ENCODE assay signal across 8 mouse cellular contexts in the genomic region with DNA sequence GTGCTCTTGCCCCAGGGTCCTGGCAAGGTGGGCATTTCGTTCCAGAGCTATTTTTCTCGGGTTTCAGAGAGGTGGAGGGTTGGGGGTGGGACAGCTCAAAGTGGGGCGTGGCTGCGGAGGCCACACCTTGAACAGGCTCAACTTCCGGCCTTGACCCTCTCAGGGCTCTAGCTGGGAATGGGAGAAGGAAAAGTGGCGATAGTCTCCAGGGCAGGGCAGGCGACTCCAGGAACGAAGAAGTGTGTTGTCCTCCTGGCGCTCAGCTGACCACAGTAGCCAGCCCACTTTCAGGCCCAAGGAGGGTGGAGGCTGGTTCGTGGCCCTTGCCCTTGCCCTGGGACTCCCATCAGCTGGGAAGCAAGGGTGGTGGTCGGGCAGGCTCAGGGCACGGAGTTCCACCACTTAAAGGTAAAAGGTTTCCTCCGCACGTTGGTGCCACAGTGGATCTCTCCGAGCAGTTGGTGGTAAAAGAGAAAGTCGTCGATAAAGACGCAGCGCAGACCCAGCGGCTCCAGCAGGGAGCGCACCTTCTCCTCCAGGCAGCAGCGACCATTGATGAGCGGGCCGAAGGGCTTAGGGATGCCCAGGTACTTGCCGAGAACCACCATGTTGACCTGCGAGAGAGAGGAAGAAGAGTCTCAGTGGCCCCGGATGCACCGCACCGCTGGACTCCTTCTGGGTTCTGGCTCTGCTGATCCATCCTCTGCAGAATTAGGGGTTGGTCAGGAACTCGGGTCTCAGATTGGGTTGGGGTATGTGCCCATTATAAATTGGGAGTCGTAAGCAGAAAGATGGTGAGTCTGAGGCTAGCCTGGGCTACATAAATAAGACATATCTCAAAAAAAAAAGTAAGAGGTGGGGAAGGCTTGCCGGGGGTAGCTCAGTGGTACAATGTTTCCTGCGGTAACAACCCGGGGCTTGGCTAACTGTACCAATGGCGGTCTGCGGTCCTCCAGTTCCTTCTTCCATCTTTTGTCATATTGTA. TPM values are rescaled to one million over a fixed set of nuclear protein-coding genes. Genes with fewer than 3 reads are reported as not detected.
DNase-seq lines count a peak whose midpoint lies in the region; ATAC-seq lines count a peak whose summit lies in the region.

No protein-coding gene starts in this region.

- peaks cover 36% of the 10 kb centered on the region for H3K4me1 ChIP-seq in embryonic facial prominence, embryonic 12.5 days

- no peaks in the 10 kb centered on the region for H3K36me3 ChIP-seq in embryonic facial prominence, embryonic 12.5 days

- H3K27me3 ChIP-seq in embryonic facial prominence, embryonic 12.5 days = no peaks in the 10 kb centered on the region

- H3K4me3 ChIP-seq in embryonic facial prominence, embryonic 12.5 days = peak overlapping the region; percentile 29

- intact Hi-C loops in heart, postnatal 14 days (cut with DNase I) = loop anchor here (5.0 kb wide), 1 partner anchor 143 kb away; no protein-coding TSS in a partner anchor

- WGBS in embryonic facial prominence, embryonic 12.5 days = 23% methylated on average over 36 of the region's 36 CpGs

- peak; percentile 31; the same call in 1 of the 2 replicates for ATAC-seq in embryonic facial prominence, embryonic 12.5 days (ENCODE audit: insufficient number of reproducible peaks, insufficient read depth, low FRiP score, low TSS enrichment)
- ATAC-seq in megakaryocyte, adult 5-6 weeks (ENCODE audit: poor library complexity, severe bottlenecking) = peak; percentile 77

- peak overlapping the region; percentile 58 for H3K4me2 ChIP-seq in embryonic facial prominence, embryonic 12.5 days (replicated peaks)

- H3K9me3 ChIP-seq in embryonic facial prominence, embryonic 12.5 days = no peaks in the 10 kb centered on the region

- peak; percentile 4 for DNase-seq in layer of hippocampus, adult 9-10 months (ENCODE audit: low spot score)
- no peak for DNase-seq in layer of hippocampus, postnatal 36 days
- DNase-seq in heart, postnatal 14 days = peak; percentile 26 to 45
- peak; percentile 56 to 78 for DNase-seq in kidney, postnatal 25 days
- DNase-seq in spleen, postnatal 14 days (ENCODE audit: low spot score in 2 of 2) = peak; percentile 17 to 34
- DNase-seq in left cerebral cortex, adult 18-20 months (ENCODE audit: low spot score in 2 of 2) = no peak

- 0 out of 2 replicates have a peak overlapping the region, but pooled peaks have one; percentile 12 for H3K9ac ChIP-seq in embryonic facial prominence, embryonic 12.5 days

- no peak overlapping the region for H3K27ac ChIP-seq in embryonic facial prominence, embryonic 12.5 days

RNA-seq across cellular contexts. Expression of gene Padi3, which starts 4.1 kb away (rescaled TPM):
- total RNA-seq in layer of hippocampus, postnatal 36 days (2021) = not detected
- 0.06 and 0.08 TPM in 2 replicates for polyA plus RNA-seq in embryonic facial prominence, embryonic 12.5 days (2016; fragmentation: Nextera tagmentation; extraction: Ambion mirVana)
- total RNA-seq in heart, postnatal 14 days (2021) = under 1 TPM; 0.07 to 0.17 TPM
- total RNA-seq in megakaryocyte, adult 5-6 weeks (2015) = 0.27 and 0.51 TPM in 2 replicates
- total RNA-seq in megakaryocyte, adult 5-6 weeks (2017) = 0.26 TPM in 1 of 2 replicates, not detected in the other
- not detected for total RNA-seq in left cerebral cortex, adult 18-20 months (2021)

RNA-seq across cellular contexts. Expression of gene Padi1, which starts 31.0 kb away (rescaled TPM):
- not detected for total RNA-seq in layer of hippocampus, postnatal 36 days (2021)
- 0.12 and 0.14 TPM in 2 replicates for polyA plus RNA-seq in embryonic facial prominence, embryonic 12.5 days (2016; fragmentation: Nextera tagmentation; extraction: Ambion mirVana)
- not detected for total RNA-seq in heart, postnatal 14 days (2021)
- not detected in 2 replicates for total RNA-seq in megakaryocyte, adult 5-6 weeks (2015)
- total RNA-seq in megakaryocyte, adult 5-6 weeks (2017) = not detected in 2 replicates
- total RNA-seq in left cerebral cortex, adult 18-20 months (2021) = not detected

RNA-seq across cellular contexts. Expression of gene Padi4, which starts 40.5 kb away (rescaled TPM):
- not detected for total RNA-seq in layer of hippocampus, postnatal 36 days (2021)
- polyA plus RNA-seq in embryonic facial prominence, embryonic 12.5 days (2016; fragmentation: Nextera tagmentation; extraction: Ambion mirVana) = 0.22 TPM in 1 of 2 replicates, not detected in the other
- under 1 TPM; 0.74 to 0.78 TPM for total RNA-seq in heart, postnatal 14 days (2021)
- 54.2 and 58.1 TPM in 2 replicates for total RNA-seq in megakaryocyte, adult 5-6 weeks (2015)
- 60.7 and 63.3 TPM in 2 replicates for total RNA-seq in megakaryocyte, adult 5-6 weeks (2017)
- not detected for total RNA-seq in left cerebral cortex, adult 18-20 months (2021)

Comparison
In these comparisons a context has a peak if more than half of its experiments do, and no peak if none do; other contexts are left out.
1. DNase-seq: peak in layer of hippocampus, adult 9-10 months (single experiment), heart, postnatal 14 days (2 of 2), kidney, postnatal 25 days (2 of 2) and spleen, postnatal 14 days (2 of 2); none in layer of hippocampus, postnatal 36 days (0 of 2) and left cerebral cortex, adult 18-20 months (0 of 2).
2. RNA of gene Padi4, which starts 40.5 kb away (total RNA-seq): 54.2 to 63.3 TPM in megakaryocyte, adult 5-6 weeks; 0.74 to 0.78 TPM in heart, postnatal 14 days, not detected in layer of hippocampus, postnatal 36 days and not detected in left cerebral cortex, adult 18-20 months; every median in the first group is over 10 times any median in the second.